Mouse (Mus musculus): ENCODE results near the gene Best1.

- TF ChIP-seq CTCF (conservative IDR thresholded peaks at IDR 0.05; ENCODE audit: insufficient read depth, insufficient read length, low read depth, low read length) (no peak), POLR2A (IDR thresholded peaks at IDR 0.05; ENCODE audit: low read depth, low read length) (no peak)
Observed at GRCm38 (mm10) chr19:9997204-9998062, 4.0 kb downstream of the Best1 start.

Data from kidney, adult 2 months (tissue).